Mouse (Mus musculus): ENCODE measurements around the gene Cd200. TPM values are rescaled to one million over a fixed set of nuclear protein-coding genes. Genes with fewer than 3 reads are reported as not detected.

The Cd200 gene
- polyA plus RNA-seq, 2 experiments = 27.4 to 33.8 TPM

GRCm38 (mm10) chr16:45390286-45390956 is 18.4 kb downstream of the Cd200 start:
- Histone ChIP-seq H3K9me3 (ENCODE audit: control insufficient read depth, low read length) (no peaks in the 10 kb centered on the region), H3K4me2 (replicated peaks; ENCODE audit: low read depth, low read length, severe bottlenecking) (no peak overlapping the region), H3K27ac (replicated peaks; ENCODE audit: low read depth, low read length) (no peak overlapping the region), H3K9ac (ENCODE audit: low read depth, low read length, severe bottlenecking) (no peak overlapping the region), H3K4me3 (replicated peaks; ENCODE audit: low read length) (no peak overlapping the region), H3K27me3 (ENCODE audit: control insufficient read depth, insufficient read depth, low read length) (no peaks in the 10 kb centered on the region), H3K36me3 (ENCODE audit: control insufficient read depth, insufficient read depth, low read length) (no peaks in the 10 kb centered on the region), H3K4me1 (ENCODE audit: control insufficient read depth, insufficient read depth, low read length) (no peaks in the 10 kb centered on the region)
- 71% methylated on average over 5 of the region's 5 CpGs for WGBS
- no peak for TF ChIP-seq POLR2A (IDR thresholded peaks at IDR 0.05; ENCODE audit: borderline replicate concordance, extremely low read depth, insufficient read depth, insufficient read length)
- ATAC-seq (ENCODE audit: low FRiP score, low read depth) (no peak), DNase-seq (ENCODE audit: low spot score) (no peak)

DNA sequence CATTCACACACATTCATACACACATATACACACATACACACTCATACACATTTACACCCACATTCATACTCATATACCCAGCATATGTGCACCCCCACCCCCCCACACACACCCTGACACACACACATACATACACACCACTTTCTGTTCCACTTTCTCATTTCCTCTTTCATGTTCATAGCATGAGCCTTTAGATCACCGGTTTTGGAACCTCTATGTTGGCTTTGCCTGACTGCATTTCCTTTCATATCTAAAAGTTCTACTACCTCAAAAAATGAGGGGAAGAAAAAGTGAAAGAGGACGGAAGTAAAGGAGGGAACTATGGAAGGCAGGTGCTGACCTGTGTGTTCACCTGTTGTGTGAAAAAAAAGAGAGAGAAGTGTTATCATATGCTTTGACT is 19.0 kb downstream of the Cd200 start:
- no peaks in the 10 kb centered on the region for H3K4me1 ChIP-seq (ENCODE audit: control insufficient read depth, insufficient read depth, low read length)
- ATAC-seq (ENCODE audit: low FRiP score, low read depth) (no peak), DNase-seq (ENCODE audit: low spot score) (no peak)
- WGBS = 82% methylated on average over 2 of the region's 2 CpGs
- no peak for TF ChIP-seq POLR2A (IDR thresholded peaks at IDR 0.05; ENCODE audit: borderline replicate concordance, extremely low read depth, insufficient read depth, insufficient read length)
- no peak overlapping the region for H3K9ac ChIP-seq (ENCODE audit: low read depth, low read length, severe bottlenecking)
- no peak overlapping the region for H3K27ac ChIP-seq (replicated peaks; ENCODE audit: low read depth, low read length)
- no peak overlapping the region for H3K4me2 ChIP-seq (replicated peaks; ENCODE audit: low read depth, low read length, severe bottlenecking)
- H3K27me3 ChIP-seq (ENCODE audit: control insufficient read depth, insufficient read depth, low read length) = no peaks in the 10 kb centered on the region
- H3K9me3 ChIP-seq (ENCODE audit: control insufficient read depth, low read length) = no peaks in the 10 kb centered on the region
- no peak overlapping the region for H3K4me3 ChIP-seq (replicated peaks; ENCODE audit: low read length)
- H3K36me3 ChIP-seq (ENCODE audit: control insufficient read depth, insufficient read depth, low read length) = no peaks in the 10 kb centered on the region

GRCm38 (mm10) chr16:45389041-45389440 is 19.8 kb downstream of the Cd200 start:
- H3K4me1 ChIP-seq (ENCODE audit: control insufficient read depth, insufficient read depth, low read length) = no peaks in the 10 kb centered on the region
- DNase-seq (ENCODE audit: low spot score) = no peak
- no peak for TF ChIP-seq POLR2A (IDR thresholded peaks at IDR 0.05; ENCODE audit: borderline replicate concordance, extremely low read depth, insufficient read depth, insufficient read length)
- no peak for ATAC-seq (ENCODE audit: low FRiP score, low read depth)
- no peak overlapping the region for H3K4me3 ChIP-seq (replicated peaks; ENCODE audit: low read length)
- no peak overlapping the region for H3K4me2 ChIP-seq (replicated peaks; ENCODE audit: low read depth, low read length, severe bottlenecking)
- no peak overlapping the region for H3K9ac ChIP-seq (ENCODE audit: low read depth, low read length, severe bottlenecking)
- WGBS = 83% methylated on average over 2 of the region's 2 CpGs
- H3K36me3 ChIP-seq (ENCODE audit: control insufficient read depth, insufficient read depth, low read length) = no peaks in the 10 kb centered on the region
- no peaks in the 10 kb centered on the region for H3K27me3 ChIP-seq (ENCODE audit: control insufficient read depth, insufficient read depth, low read length)
- no peaks in the 10 kb centered on the region for H3K9me3 ChIP-seq (ENCODE audit: control insufficient read depth, low read length)
- no peak overlapping the region for H3K27ac ChIP-seq (replicated peaks; ENCODE audit: low read depth, low read length)

GRCm38 (mm10) chr16:45381811-45382210 is 27.0 kb downstream of the Cd200 start:
- Histone ChIP-seq H3K9ac (ENCODE audit: low read depth, low read length, severe bottlenecking) (no peak overlapping the region), H3K4me2 (replicated peaks; ENCODE audit: low read depth, low read length, severe bottlenecking) (no peak overlapping the region), H3K4me1 (ENCODE audit: control insufficient read depth, insufficient read depth, low read length) (no peaks in the 10 kb centered on the region), H3K27ac (replicated peaks; ENCODE audit: low read depth, low read length) (no peak overlapping the region), H3K36me3 (ENCODE audit: control insufficient read depth, insufficient read depth, low read length) (no peaks in the 10 kb centered on the region), H3K27me3 (ENCODE audit: control insufficient read depth, insufficient read depth, low read length) (no peaks in the 10 kb centered on the region), H3K9me3 (ENCODE audit: control insufficient read depth, low read length) (no peaks in the 10 kb centered on the region), H3K4me3 (replicated peaks; ENCODE audit: low read length) (no peak overlapping the region)
- 75% methylated on average over 3 of the region's 3 CpGs for WGBS
- TF ChIP-seq POLR2A (IDR thresholded peaks at IDR 0.05; ENCODE audit: borderline replicate concordance, extremely low read depth, insufficient read depth, insufficient read length) = no peak
- no peak for ATAC-seq (ENCODE audit: low FRiP score, low read depth)
- no peak for DNase-seq (ENCODE audit: low spot score)

GRCm38 (mm10) chr16:45378959-45379358 is 29.9 kb downstream of the Cd200 start:
- no peaks in the 10 kb centered on the region for H3K36me3 ChIP-seq (ENCODE audit: control insufficient read depth, insufficient read depth, low read length)
- H3K4me3 ChIP-seq (replicated peaks; ENCODE audit: low read length) = no peak overlapping the region
- no peak overlapping the region for H3K9ac ChIP-seq (ENCODE audit: low read depth, low read length, severe bottlenecking)
- 83% methylated on average over 3 of the region's 3 CpGs for WGBS
- DNase-seq (ENCODE audit: low spot score) = no peak
- no peaks in the 10 kb centered on the region for H3K27me3 ChIP-seq (ENCODE audit: control insufficient read depth, insufficient read depth, low read length)
- no peaks in the 10 kb centered on the region for H3K9me3 ChIP-seq (ENCODE audit: control insufficient read depth, low read length)
- no peak for ATAC-seq (ENCODE audit: low FRiP score, low read depth)
- no peaks in the 10 kb centered on the region for H3K4me1 ChIP-seq (ENCODE audit: control insufficient read depth, insufficient read depth, low read length)
- TF ChIP-seq POLR2A (IDR thresholded peaks at IDR 0.05; ENCODE audit: borderline replicate concordance, extremely low read depth, insufficient read depth, insufficient read length) = no peak
- H3K4me2 ChIP-seq (replicated peaks; ENCODE audit: low read depth, low read length, severe bottlenecking) = no peak overlapping the region
- no peak overlapping the region for H3K27ac ChIP-seq (replicated peaks; ENCODE audit: low read depth, low read length)

Measured in limb, embryonic 14.5 days (tissue).